Comparison of ENCODE assay signal across 19 mouse cellular contexts in genomic region chr7:130969507-130969906, GRCm38 (mm10). TPM values are rescaled to one million over a fixed set of nuclear protein-coding genes. Genes with fewer than 3 reads are reported as not detected.
A peak's percentile ranks its signal among the peaks of the same experiment; 100 is the strongest.
DNase-seq lines count a peak whose midpoint lies in the region; ATAC-seq and TF ChIP-seq lines count a peak whose summit lies in the region.
"Had no signal": no experiment of that assay in that cellular context is flagged by ENCODE, and none has a peak within 500 bp of the region (broad histone marks: within the 10 kb centered on the region; RNA-seq: fewer than 3 reads in every experiment).

No protein-coding gene starts in this region.

- H3K9me3 ChIP-seq in embryonic facial prominence, embryonic 13.5 days = no peaks in the 10 kb centered on the region
- H3K9me3 ChIP-seq in embryonic facial prominence, embryonic 10.5 days = no peaks in the 10 kb centered on the region
- no peaks in the 10 kb centered on the region for H3K9me3 ChIP-seq in limb, embryonic 14.5 days (ENCODE audit: control insufficient read depth, low read length)
- H3K9me3 ChIP-seq: forebrain, embryonic 13.5 days; hindbrain, embryonic 15.5 days had no signal

- H3K4me1 ChIP-seq in embryonic facial prominence, embryonic 13.5 days = peaks cover 49% of the 10 kb centered on the region
- H3K4me1 ChIP-seq in embryonic facial prominence, embryonic 10.5 days = peaks cover 41% of the 10 kb centered on the region
- H3K4me1 ChIP-seq in limb, embryonic 14.5 days (ENCODE audit: control insufficient read depth, insufficient read depth, low read length) = peaks cover 50% of the 10 kb centered on the region

- no peak for ATAC-seq in embryonic facial prominence, embryonic 13.5 days (ENCODE audit: insufficient number of reproducible peaks, insufficient read depth, low FRiP score, low TSS enrichment, low read depth)
- ATAC-seq in limb, embryonic 14.5 days (ENCODE audit: low FRiP score, low read depth) = no peak
- ATAC-seq: CD4-positive, CD25-positive, alpha-beta regulatory T cell, adult 4 months; forebrain, embryonic 13.5 days; forebrain, postnatal 0 days had no signal

- H3K36me3 ChIP-seq in embryonic facial prominence, embryonic 13.5 days = no peaks in the 10 kb centered on the region
- H3K36me3 ChIP-seq in embryonic facial prominence, embryonic 10.5 days (replicated peaks) = no peaks in the 10 kb centered on the region
- H3K36me3 ChIP-seq in limb, embryonic 14.5 days (ENCODE audit: control insufficient read depth, insufficient read depth, low read length) = peaks cover 7% of the 10 kb centered on the region; the same call in 1 of the 2 replicates
- H3K36me3 ChIP-seq: G1E; hindbrain, embryonic 15.5 days had no signal

- no peak for TF ChIP-seq POLR2A in limb, embryonic 14.5 days (IDR thresholded peaks at IDR 0.05; ENCODE audit: borderline replicate concordance, extremely low read depth, insufficient read depth, insufficient read length)

- H3K4me2 ChIP-seq in embryonic facial prominence, embryonic 13.5 days = no peak overlapping the region
- no peak overlapping the region for H3K4me2 ChIP-seq in limb, embryonic 14.5 days (replicated peaks; ENCODE audit: low read depth, low read length, severe bottlenecking)
- H3K4me2 ChIP-seq: forebrain, embryonic 13.5 days; hindbrain, embryonic 15.5 days had no signal

- no peak overlapping the region for H3K9ac ChIP-seq in embryonic facial prominence, embryonic 13.5 days
- no peak overlapping the region for H3K9ac ChIP-seq in limb, embryonic 14.5 days (ENCODE audit: low read depth, low read length, severe bottlenecking)
- H3K9ac ChIP-seq: forebrain, embryonic 13.5 days; forebrain, postnatal 0 days; hindbrain, embryonic 15.5 days had no signal

- peak overlapping the region; percentile 39; the same call in 1 of the 2 replicates for H3K27ac ChIP-seq in embryonic facial prominence, embryonic 13.5 days
- no peak overlapping the region for H3K27ac ChIP-seq in embryonic facial prominence, embryonic 10.5 days (replicated peaks)
- peak overlapping the region; percentile 33; the same call in 1 of the 2 replicates for H3K27ac ChIP-seq in layer of hippocampus, adult 2 months
- peak overlapping the region; percentile 70 for H3K27ac ChIP-seq in limb, embryonic 14.5 days (replicated peaks; ENCODE audit: low read depth, low read length)
- H3K27ac ChIP-seq: forebrain, embryonic 13.5 days; hindbrain, embryonic 15.5 days had no signal

- no peaks in the 10 kb centered on the region for H3K27me3 ChIP-seq in embryonic facial prominence, embryonic 13.5 days
- no peaks in the 10 kb centered on the region for H3K27me3 ChIP-seq in embryonic facial prominence, embryonic 10.5 days (replicated peaks; ENCODE audit: low read depth, poor library complexity, severe bottlenecking)
- H3K27me3 ChIP-seq in limb, embryonic 14.5 days (ENCODE audit: control insufficient read depth, insufficient read depth, low read length) = no peaks in the 10 kb centered on the region
- H3K27me3 ChIP-seq: forebrain, embryonic 13.5 days; hindbrain, embryonic 15.5 days had no signal

- 43% methylated on average over 3 of the region's 3 CpGs for WGBS in embryonic facial prominence, embryonic 13.5 days
- WGBS in embryonic facial prominence, embryonic 10.5 days = 59% methylated on average over 3 of the region's 3 CpGs
- WGBS in limb, embryonic 14.5 days = 36% methylated on average over 3 of the region's 3 CpGs

- no peak overlapping the region for H3K4me3 ChIP-seq in embryonic facial prominence, embryonic 13.5 days
- H3K4me3 ChIP-seq in embryonic facial prominence, embryonic 10.5 days = no peak overlapping the region
- no peak overlapping the region for H3K4me3 ChIP-seq in layer of hippocampus, adult 2 months
- H3K4me3 ChIP-seq in limb, embryonic 14.5 days (replicated peaks; ENCODE audit: low read length) = no peak overlapping the region
- H3K4me3 ChIP-seq: forebrain, embryonic 13.5 days; hindbrain, embryonic 15.5 days had no signal

- no peak for DNase-seq in embryonic facial prominence, embryonic 10.5 days (ENCODE audit: low spot score)
- no peak for DNase-seq in layer of hippocampus, adult 2 months (ENCODE audit: low spot score in 2 of 2)
- DNase-seq in layer of hippocampus, adult 9-10 months (ENCODE audit: low spot score) = no peak
- DNase-seq in NIH3T3 (ENCODE audit: low read depth) = peak; percentile 50
- peak; percentile 56 for DNase-seq in limb, embryonic 14.5 days (ENCODE audit: low spot score)
- DNase-seq in adrenal gland, adult 8-10 months = no peak
- DNase-seq: adrenal gland, postnatal 14 days; B cell, adult 2 months; cerebellum, adult 11-12 months; cerebellum, adult 9-10 months; cerebellum, postnatal 25 days; forebrain, postnatal 0 days; gastrocnemius, postnatal 36 days; heart, adult 11 months had no signal

- no peak for TF ChIP-seq CTCF in layer of hippocampus, adult 2 months (conservative IDR thresholded peaks at IDR 0.05)

RNA-seq across cellular contexts. Expression of gene Htra1, which starts 33.6 kb away (rescaled TPM):
- 29.9 and 33.7 TPM in 2 replicates for polyA plus RNA-seq in embryonic facial prominence, embryonic 13.5 days (2015; fragmentation: Nextera tagmentation; extraction: Ambion mirVana)
- 3.2 and 3.3 TPM in 2 replicates for polyA plus RNA-seq in embryonic facial prominence, embryonic 10.5 days (2016; fragmentation: Nextera tagmentation; extraction: Ambion mirVana)
- total RNA-seq in layer of hippocampus, adult 2 months (2021) = 100 to 1,000 TPM; 239 to 255 TPM
- polyA plus RNA-seq in limb, embryonic 14.5 days (2012; rRNA removed) = 102 and 124 TPM in 2 replicates
- 224 and 233 TPM in 2 replicates for polyA plus RNA-seq in limb, embryonic 14.5 days (2014; fragmentation: Nextera tagmentation; extraction: Ambion mirVana)
- 10 to 100 TPM; 33.0 to 88.6 (median 61.0) TPM for total RNA-seq in adrenal gland, adult 8-10 months (2022)
- total RNA-seq: G1E had no signal
- polyA plus RNA-seq: CD4-positive, CD25-positive, alpha-beta regulatory T cell, adult 4 months; G1E had no signal

Comparison
In these comparisons a context has a peak if more than half of its experiments do, and no peak if none do; other contexts are left out.
1. DNase-seq: peak in NIH3T3 (single experiment) and limb, embryonic 14.5 days (single experiment); none in embryonic facial prominence, embryonic 10.5 days (single experiment), layer of hippocampus, adult 2 months (0 of 2), layer of hippocampus, adult 9-10 months (single experiment) and adrenal gland, adult 8-10 months (single experiment).